Mouse (Mus musculus) WW6 (cell line): ENCODE results near the gene Ugt1a9.
"Not testable (repeated sequence)": the region's sequence is repeated elsewhere in the genome, so short reads cannot be mapped to it uniquely, and the experiment has no call there.

ENCODE experiments used
- DNase-seq: peaks from one replicate; pipeline ENCODE4 v3.0.0-alpha.2; 2013; ENCODE audit warnings: low read depth, low spot score

Ugt1a9 gene

DNA sequence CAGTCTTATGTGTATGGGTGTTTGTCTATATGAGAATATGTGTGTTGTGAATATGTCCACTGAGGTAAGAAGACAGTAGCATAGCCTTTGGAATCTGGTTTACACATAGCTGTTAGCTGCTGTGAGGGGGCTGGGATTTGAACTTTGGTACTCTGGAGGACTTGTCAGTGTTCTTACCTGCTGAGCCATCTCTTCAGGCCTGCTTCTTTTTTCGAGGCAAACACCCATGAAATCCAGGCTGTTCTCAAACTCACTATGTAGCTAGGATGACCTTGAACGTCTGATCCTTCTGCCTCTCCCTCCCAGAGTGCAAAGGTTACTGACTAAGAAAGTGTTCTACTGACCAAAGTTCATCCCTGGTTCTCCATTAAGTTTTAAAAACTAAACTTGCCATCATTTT is 35.1 kb downstream of the Ugt1a9 start:
- DNase-seq = no peak

DNA sequence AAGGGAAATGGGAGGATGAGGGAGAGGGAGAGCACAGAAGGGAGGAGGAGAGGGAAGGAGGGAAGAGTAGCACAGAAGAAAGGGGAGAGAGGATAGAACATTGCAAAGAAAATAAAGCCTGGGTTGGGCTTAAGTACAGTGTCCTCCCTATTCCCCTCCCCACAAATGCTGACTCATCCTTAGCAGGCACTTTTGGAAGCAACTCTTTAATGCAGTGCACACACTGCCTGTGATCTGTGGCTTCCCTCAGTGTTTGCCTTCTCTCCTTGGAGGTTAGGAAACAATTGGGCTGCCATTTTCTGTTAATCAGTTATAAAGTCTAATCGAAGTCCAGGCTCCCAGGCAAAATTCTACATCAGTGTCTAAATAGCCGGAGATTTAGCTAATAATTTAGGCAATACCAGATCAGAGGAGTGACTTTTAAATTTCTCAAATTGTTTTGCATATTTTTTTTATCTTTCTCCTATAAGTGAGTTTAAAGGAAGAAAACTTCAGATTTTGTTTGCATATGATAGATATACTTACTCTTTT is 38.5 kb downstream of the Ugt1a9 start:
- not testable (repeated sequence) for DNase-seq

- DNase-seq = not testable (repeated sequence)
Measured at GRCm38 (mm10) chr1:88109604-88110003, 39.0 kb downstream of the Ugt1a9 start.

GRCm38 (mm10) chr1:88112769-88113168 is 42.2 kb downstream of the Ugt1a9 start:
- DNase-seq = not testable (repeated sequence)

DNA sequence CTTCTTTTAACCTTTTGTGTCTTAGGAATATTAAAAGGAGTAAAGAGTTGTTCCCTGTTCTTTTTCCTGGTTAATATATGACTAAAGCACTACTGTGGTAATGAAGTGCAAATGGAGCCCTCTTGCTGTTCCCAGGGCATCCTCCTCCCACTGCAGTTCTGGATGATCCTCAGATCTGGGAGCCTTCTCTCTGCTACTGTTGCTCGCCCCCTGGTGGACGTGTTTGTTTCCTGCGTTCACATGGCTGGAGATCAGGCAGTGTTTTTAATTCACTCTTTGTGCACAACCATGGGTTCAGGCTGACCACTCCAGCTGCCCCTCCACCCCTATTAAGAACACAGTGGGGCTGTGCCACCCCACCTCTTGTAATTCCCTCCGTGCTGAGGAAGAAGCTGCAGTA is 50.0 kb downstream of the Ugt1a9 start:
- DNase-seq = not testable (repeated sequence)

DNA sequence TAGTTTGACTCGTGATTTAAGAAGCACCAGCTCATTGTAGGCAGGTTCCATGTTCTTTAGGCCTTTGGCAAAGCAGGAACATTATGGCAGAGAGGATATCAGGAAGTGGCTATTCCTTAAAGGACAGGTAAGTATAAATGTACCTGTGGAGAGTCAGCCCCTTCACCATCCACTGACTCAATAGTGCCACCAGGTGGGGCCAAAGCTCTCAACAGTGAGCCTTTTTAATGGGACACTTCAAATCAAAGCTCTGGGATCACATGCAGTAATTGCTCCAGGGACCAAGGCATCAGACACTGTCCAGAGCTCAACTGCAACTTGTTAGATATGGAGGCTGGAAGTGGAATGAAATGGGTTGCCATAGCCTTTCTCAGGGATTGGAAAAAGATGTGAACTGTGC is 50.9 kb downstream of the Ugt1a9 start:
- DNase-seq = not testable (repeated sequence)

DNA sequence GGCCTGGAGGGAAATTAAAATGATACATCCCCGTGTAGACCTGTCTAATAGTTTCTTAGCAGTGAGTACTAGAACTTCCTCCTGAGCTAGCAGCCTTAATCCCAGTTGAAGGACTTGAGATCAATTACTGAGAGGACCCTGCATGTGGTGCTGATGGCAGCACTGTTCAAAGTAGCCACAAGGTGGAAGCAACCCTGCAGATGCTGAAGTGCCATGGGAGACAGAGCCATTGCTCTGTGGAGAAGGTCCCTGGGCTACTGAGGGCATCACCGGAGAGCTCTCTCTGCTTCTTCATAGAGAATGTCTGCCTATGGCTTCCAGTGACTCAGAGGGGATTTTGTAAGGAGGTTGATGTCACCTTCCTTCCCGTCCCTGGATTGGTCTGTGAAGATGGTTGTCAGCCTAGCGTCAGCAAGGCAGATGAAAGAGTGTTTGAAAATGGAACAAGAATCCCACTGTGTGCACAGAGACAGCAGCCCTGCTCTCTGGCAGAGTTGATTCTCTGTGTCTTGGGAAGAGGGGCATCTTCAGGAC is 55.3 kb downstream of the Ugt1a9 start:
- not testable (repeated sequence) for DNase-seq

DNA sequence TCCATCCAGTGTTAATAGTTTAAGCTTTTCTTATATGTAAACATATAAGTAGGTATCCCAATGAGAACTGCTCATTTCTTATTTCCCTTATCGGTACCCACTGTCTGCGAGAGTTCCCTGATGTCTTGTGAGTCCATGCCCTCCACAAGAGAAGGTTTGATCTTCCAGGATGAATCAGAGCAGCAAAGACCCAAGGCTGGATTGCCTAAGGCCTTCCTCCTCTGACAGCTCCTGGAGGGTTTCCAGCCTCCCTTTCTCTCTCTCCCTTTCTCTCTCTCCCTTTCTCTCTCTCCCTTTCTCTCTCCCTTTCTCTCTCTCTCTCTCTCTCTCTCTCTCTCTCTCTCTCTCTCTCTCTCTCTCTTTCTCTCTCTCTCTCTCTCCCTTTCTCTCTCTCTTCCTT is 58.5 kb downstream of the Ugt1a9 start:
- DNase-seq = not testable (repeated sequence)

GRCm38 (mm10) chr1:88130223-88130622 is 59.6 kb downstream of the Ugt1a9 start:
- not testable (repeated sequence) for DNase-seq

DNA sequence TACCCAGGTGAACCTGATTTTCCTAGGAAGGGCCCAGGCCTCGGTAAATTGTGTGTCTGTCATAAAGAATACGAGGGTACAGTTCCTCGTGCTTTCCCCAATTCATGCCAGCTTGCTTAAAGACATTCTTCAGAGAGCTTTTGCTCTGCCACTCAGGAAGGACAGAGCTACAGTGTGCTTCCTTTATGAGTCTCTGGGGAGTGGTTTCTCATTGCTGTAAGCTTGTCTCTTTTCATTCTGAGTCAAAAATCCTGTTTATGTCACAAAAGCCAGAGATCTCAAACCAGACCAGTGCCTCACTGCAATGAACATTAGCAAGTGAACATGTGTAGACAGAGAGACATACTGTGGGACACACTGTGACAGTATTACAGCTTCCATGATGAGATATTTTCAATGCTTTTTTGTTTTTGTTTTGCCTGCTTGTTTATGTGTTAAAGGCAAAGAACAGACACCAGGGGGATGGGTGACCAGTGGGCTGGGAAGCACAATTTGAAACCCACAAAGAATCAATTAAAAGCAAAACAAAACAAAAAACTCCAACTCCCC is 63.4 kb downstream of the Ugt1a9 start:
- DNase-seq = no peak

DNA sequence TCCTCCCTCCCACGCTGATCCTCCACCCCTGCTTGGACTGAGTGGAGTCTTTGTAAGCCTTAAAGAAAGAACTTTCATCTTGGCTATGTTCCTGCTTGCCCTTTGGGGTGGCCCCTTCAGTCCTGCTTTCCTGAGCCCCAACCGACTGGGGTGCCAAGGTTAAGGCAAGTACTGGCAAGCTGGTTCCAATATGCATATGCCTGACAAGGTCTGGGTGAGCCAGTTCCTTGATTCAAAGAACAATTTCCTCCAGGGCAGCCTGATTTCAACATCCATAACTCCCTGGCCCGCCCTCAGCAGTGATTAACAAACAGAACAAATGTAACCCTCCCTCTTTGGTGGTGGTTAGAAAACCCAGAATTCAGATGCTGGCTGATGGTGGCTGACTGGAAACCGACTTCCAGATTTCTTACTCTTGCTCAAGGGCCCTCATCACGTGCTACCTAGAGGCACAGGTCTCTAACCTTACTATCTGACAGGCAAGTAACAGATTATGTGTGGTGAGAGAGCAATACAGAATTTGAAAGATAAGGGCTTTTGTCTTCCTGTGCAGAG is 63.9 kb downstream of the Ugt1a9 start, which contains the start of gene Ugt1a6a:
Ugt1a6a (plus strand) TSS at position 353 of the 555 bp plus-strand sequence.
- not testable (repeated sequence) for DNase-seq

DNA sequence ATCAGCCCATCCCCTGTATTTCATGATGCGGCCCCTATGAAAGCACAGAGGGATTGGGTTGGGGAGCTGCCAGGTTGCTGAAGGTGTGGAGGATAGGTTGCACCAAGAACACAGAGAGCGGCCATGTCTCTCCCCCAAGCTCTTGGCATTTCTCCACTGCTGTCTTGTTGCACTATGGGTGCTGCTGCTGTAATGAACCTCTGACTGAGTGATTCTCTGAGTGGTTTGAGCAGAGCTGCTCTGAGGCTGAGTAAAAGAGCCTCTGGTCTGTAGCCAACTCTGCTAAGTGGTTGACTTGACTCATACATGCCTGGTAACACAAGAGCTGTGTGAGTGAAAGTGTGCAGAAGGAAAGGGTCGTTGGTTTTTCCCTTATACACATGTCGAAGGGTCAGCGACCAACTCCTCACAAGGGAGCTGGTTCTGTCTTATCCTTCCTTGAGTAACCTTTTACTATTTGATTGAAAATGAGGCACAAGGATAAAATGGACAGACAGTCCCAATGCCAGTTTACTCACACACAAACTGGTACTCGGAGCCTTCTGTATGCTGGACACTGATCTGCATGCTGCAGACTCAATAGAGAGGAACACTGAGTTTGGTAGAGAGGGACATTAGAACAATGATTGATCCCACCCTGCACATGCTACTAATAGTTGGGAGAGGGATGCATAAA is 64.8 kb downstream of the Ugt1a9 start:
- DNase-seq = not testable (repeated sequence)

GRCm38 (mm10) chr1:88136646-88137045 is 66.0 kb downstream of the Ugt1a9 start:
- DNase-seq = no peak

DNA sequence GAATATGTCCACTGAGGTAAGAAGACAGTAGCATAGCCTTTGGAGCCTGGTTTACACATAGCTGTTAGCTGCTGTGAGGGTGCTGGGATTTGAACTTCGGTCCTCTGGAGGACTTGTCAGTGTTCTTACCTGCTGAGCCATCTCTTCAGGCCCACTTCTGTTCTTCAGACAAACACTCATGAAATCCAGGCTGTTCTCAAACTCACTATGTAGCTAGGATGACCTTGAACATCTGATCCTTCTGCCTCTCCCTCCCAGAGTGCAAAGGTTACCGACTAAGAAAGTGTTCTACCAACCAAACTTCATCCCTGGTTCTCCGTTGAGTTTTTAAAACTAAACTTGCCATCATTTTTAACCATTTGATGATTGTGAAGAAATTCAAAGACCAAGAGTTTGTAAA is 66.7 kb downstream of the Ugt1a9 start:
- DNase-seq = no peak

- DNase-seq = no peak
Measured at GRCm38 (mm10) chr1:88138145-88138544, 67.5 kb downstream of the Ugt1a9 start.

DNA sequence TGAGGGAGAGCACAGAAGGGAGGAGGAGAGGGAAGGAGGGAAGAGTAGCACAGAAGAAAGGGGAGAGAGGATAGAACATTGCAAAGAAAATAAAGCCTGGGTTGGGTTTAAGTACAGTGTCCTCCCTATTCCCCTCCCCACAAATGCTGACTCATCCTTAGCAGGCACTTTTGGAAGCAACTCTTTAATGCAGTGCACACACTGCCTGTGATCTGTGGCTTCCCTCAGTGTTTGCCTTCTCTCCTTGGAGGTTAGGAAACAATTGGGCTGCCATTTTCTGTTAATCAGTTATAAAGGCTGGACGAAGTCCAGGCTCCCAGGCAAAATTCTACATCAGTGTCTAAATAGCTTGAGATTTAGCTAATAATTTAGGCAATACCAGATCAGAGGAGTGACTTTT is 69.9 kb downstream of the Ugt1a9 start:
- DNase-seq = not testable (repeated sequence)

- not testable (repeated sequence) for DNase-seq
Measured at GRCm38 (mm10) chr1:88143966-88144675, 73.5 kb downstream of the Ugt1a9 start.

GRCm38 (mm10) chr1:88145278-88145677 is 74.7 kb downstream of the Ugt1a9 start:
- DNase-seq = not testable (repeated sequence)

- DNase-seq = not testable (repeated sequence)
Measured at GRCm38 (mm10) chr1:88150133-88150532, 79.5 kb downstream of the Ugt1a9 start.

DNA sequence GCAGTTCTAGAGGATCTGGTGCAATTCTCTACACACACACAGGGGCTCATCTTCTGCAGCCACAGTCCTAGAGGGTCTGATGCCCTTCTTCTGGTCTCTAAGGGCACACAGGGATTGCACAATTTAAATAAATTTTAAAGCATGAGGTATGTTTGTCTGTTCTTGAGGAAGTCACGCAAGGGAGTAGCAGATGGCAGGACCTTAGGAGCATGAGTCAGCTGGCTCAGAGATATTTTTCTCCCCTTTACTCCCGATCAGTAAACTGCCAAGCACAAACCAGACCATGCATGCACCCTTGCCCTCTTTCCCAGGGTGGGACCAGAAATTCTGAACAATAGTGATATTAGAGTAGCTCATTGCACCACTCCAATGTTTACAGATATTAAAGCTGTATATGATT is 87.8 kb downstream of the Ugt1a9 start:
- no peak for DNase-seq

- DNase-seq = no peak
Measured at GRCm38 (mm10) chr1:88165711-88166110, 95.1 kb downstream of the Ugt1a9 start, which contains the start of gene Ugt1a5. Gene Ugt1a5 (plus strand): TSS chr1:88166012.

GRCm38 (mm10) chr1:88172190-88172589 is 101.6 kb downstream of the Ugt1a9 start:
- not testable (repeated sequence) for DNase-seq
